Mouse (Mus musculus): ENCODE measurements around the gene Dab2. TPM values are rescaled to one million over a fixed set of nuclear protein-coding genes. Genes with fewer than 3 reads are reported as not detected.

The Dab2 gene
- polyA plus RNA-seq, 1 experiment = 9.8 TPM

DNA sequence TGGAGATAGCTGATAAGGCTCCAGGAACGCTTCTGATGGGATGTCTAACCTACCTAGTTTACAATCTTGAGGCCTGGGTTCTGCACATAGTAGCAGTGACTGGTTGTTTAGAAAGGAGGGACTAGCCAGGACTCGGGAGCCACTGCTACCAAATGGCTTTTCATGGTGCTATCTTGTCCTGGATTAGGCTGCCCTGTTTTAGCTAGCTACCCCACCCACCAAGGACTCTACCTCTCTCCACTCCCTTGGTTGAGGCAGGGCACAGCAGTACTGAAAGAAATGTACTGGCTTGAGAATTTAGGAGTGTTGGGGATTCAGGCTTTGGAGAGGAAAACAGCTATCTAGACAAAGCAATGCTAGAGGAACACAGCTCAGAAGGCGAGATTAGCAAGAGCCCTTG is 88.6 kb downstream of the Dab2 start:
- Histone ChIP-seq H3K4me3 (replicated peaks; ENCODE audit: control insufficient read depth, low read depth, low read length) (no peak overlapping the region), H3K4me1 (ENCODE audit: control insufficient read depth, insufficient read depth, low read length) (no peaks in the 10 kb centered on the region), H3K27ac (ENCODE audit: control insufficient read depth, insufficient read depth, low read depth, low read length, poor library complexity) (no peak overlapping the region)
- TF ChIP-seq CTCF (IDR thresholded peaks at IDR 0.05; ENCODE audit: control insufficient read depth, insufficient read depth, low read length) = no peak
- WGBS = 80% methylated on average over 3 of the region's 3 CpGs

GRCm38 (mm10) chr15:6388631-6389030 is 89.0 kb downstream of the Dab2 start:
- 87% methylated on average over 7 of the region's 7 CpGs for WGBS
- TF ChIP-seq POLR2A (IDR thresholded peaks at IDR 0.05; ENCODE audit: borderline replicate concordance, control insufficient read depth, low read depth, low read length) = no peak
- no peak for TF ChIP-seq CTCF (IDR thresholded peaks at IDR 0.05; ENCODE audit: control insufficient read depth, insufficient read depth, low read length)
- Histone ChIP-seq H3K4me1 (ENCODE audit: control insufficient read depth, insufficient read depth, low read length) (no peaks in the 10 kb centered on the region), H3K27ac (ENCODE audit: control insufficient read depth, insufficient read depth, low read depth, low read length, poor library complexity) (no peak overlapping the region), H3K4me3 (replicated peaks; ENCODE audit: control insufficient read depth, low read depth, low read length) (no peak overlapping the region)

DNA sequence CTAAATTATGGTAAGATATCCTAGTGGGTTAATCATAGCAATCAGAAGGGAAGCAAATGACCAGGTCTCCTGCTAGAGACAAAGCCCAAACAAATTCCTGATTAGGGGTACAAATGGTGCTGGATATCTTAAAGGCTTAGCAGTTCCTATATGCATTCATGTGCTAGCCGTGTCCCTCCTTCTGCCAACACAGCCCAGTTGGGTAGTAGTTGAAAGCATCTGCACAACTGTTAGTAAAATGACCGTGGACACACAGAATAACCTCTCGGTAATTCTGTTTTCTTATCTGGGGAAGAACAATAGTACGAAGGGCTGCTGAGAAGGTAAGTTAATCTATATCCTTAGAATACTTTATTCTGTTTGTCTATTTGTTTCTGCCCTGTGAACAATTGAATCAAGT is 90.5 kb downstream of the Dab2 start:
- Histone ChIP-seq H3K27ac (ENCODE audit: control insufficient read depth, insufficient read depth, low read depth, low read length, poor library complexity) (no peak overlapping the region), H3K4me1 (ENCODE audit: control insufficient read depth, insufficient read depth, low read length) (no peaks in the 10 kb centered on the region), H3K4me3 (replicated peaks; ENCODE audit: control insufficient read depth, low read depth, low read length) (no peak overlapping the region)
- 81% methylated on average over 4 of the region's 4 CpGs for WGBS
- no peak for TF ChIP-seq CTCF (IDR thresholded peaks at IDR 0.05; ENCODE audit: control insufficient read depth, insufficient read depth, low read length)
- TF ChIP-seq POLR2A (IDR thresholded peaks at IDR 0.05; ENCODE audit: borderline replicate concordance, control insufficient read depth, low read depth, low read length) = no peak

DNA sequence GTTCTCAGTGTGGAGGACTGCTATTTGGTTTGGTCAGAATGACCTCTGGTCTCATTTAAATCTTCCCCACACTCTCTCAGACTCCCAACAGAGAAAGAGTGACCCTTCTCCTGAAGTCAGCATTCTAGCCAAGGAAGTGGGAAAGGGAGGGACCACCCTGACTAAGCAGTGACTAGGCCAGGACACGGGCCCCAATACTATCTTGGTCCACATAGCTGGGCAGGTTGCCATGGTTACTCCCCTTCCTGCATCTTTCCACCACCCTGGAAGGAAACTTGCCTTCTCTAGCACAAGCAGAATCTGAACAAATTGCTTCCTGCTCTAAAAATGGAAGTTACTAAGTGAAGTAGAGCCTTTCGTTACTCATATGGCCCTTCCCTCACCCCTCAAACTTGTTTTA is 91.1 kb downstream of the Dab2 start:
- Histone ChIP-seq H3K27ac (ENCODE audit: control insufficient read depth, insufficient read depth, low read depth, low read length, poor library complexity) (no peak overlapping the region), H3K4me1 (ENCODE audit: control insufficient read depth, insufficient read depth, low read length) (no peaks in the 10 kb centered on the region), H3K4me3 (replicated peaks; ENCODE audit: control insufficient read depth, low read depth, low read length) (no peak overlapping the region)
- TF ChIP-seq POLR2A (IDR thresholded peaks at IDR 0.05; ENCODE audit: borderline replicate concordance, control insufficient read depth, low read depth, low read length) (no peak), CTCF (IDR thresholded peaks at IDR 0.05; ENCODE audit: control insufficient read depth, insufficient read depth, low read length) (no peak)
- WGBS = 4% methylated on average over 2 of the region's 2 CpGs

DNA sequence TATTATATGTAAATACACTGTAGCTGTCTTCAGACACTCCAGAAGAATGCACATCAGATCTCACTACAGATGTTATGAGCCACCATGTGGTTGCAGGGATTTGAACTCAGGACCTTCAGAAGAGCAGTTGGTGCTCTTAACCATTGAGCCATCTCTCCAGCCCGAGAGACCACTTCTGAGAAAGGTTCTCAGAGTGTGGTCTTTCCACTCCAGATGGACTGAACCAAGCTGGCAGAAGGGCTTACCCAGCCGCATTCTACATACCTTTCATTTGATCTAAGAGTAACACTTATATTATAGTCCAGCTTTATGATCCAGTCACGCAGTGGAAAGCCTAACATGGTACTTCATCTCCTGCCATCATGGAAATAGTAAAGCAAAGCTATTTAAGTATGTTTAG is 92.3 kb downstream of the Dab2 start:
- no peak overlapping the region for H3K4me3 ChIP-seq (replicated peaks; ENCODE audit: control insufficient read depth, low read depth, low read length)
- no peak overlapping the region for H3K27ac ChIP-seq (ENCODE audit: control insufficient read depth, insufficient read depth, low read depth, low read length, poor library complexity)
- TF ChIP-seq CTCF (IDR thresholded peaks at IDR 0.05; ENCODE audit: control insufficient read depth, insufficient read depth, low read length) = no peak
- no peak for TF ChIP-seq POLR2A (IDR thresholded peaks at IDR 0.05; ENCODE audit: borderline replicate concordance, control insufficient read depth, low read depth, low read length)
- WGBS = 75% methylated on average over 3 of the region's 3 CpGs
- no peaks in the 10 kb centered on the region for H3K4me1 ChIP-seq (ENCODE audit: control insufficient read depth, insufficient read depth, low read length)

- no peaks in the 10 kb centered on the region for H3K4me1 ChIP-seq (ENCODE audit: control insufficient read depth, insufficient read depth, low read length)
- H3K27ac ChIP-seq (ENCODE audit: control insufficient read depth, insufficient read depth, low read depth, low read length, poor library complexity) = no peak overlapping the region
- no peak for TF ChIP-seq POLR2A (IDR thresholded peaks at IDR 0.05; ENCODE audit: borderline replicate concordance, control insufficient read depth, low read depth, low read length)
- no peak for TF ChIP-seq CTCF (IDR thresholded peaks at IDR 0.05; ENCODE audit: control insufficient read depth, insufficient read depth, low read length)
- no peak overlapping the region for H3K4me3 ChIP-seq (replicated peaks; ENCODE audit: control insufficient read depth, low read depth, low read length)
- WGBS = 82% methylated on average over 4 of the region's 4 CpGs
These were observed 94.0 kb downstream of the Dab2 start for GRCm38 (mm10) chr15:6393624-6394023.

DNA sequence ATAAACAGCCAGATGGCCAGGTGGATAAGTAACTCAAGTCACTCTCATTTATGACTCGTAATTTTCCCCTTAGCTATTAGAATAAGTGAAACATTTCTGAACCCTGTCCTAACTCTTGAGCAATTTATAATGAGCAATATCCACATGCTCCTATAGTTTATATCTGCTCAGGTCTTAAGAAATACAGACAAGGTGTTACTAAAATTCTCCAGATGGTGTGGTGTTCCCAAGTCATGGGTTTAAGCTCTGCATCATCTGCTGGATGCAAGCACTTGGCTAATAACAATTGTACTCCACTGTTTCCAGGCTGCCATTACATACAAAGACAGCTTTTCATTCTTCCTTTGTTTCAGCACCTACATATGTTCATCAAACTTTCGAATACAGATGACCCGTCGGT is 98.6 kb downstream of the Dab2 start:
- TF ChIP-seq POLR2A (IDR thresholded peaks at IDR 0.05; ENCODE audit: borderline replicate concordance, control insufficient read depth, low read depth, low read length) = no peak
- TF ChIP-seq CTCF (IDR thresholded peaks at IDR 0.05; ENCODE audit: control insufficient read depth, insufficient read depth, low read length) = no peak
- Histone ChIP-seq H3K4me1 (ENCODE audit: control insufficient read depth, insufficient read depth, low read length) (no peaks in the 10 kb centered on the region), H3K27ac (ENCODE audit: control insufficient read depth, insufficient read depth, low read depth, low read length, poor library complexity) (no peak overlapping the region), H3K4me3 (replicated peaks; ENCODE audit: control insufficient read depth, low read depth, low read length) (no peak overlapping the region)
- 84% methylated on average over 4 of the region's 4 CpGs for WGBS

DNA sequence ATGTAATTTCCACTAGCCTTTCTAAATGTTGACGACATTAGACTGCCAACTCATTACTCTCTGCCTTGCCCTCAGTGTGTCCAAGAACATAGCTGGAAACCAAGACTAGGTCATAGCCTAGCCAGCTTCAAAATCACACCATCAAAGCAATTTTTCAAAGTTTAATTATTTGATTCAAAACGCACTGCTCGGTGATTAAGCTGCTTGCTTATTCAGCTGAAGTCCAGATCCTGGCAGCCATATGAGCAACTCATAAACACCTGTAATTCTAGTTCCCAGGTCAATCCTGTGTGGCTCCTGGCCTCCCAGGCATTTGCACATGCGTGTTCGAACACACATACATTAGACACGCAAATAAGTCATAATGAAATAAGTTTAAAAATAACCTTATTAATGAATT is 99.3 kb downstream of the Dab2 start:
- 86% methylated on average over 6 of the region's 6 CpGs for WGBS
- Histone ChIP-seq H3K4me1 (ENCODE audit: control insufficient read depth, insufficient read depth, low read length) (no peaks in the 10 kb centered on the region), H3K27ac (ENCODE audit: control insufficient read depth, insufficient read depth, low read depth, low read length, poor library complexity) (no peak overlapping the region), H3K4me3 (replicated peaks; ENCODE audit: control insufficient read depth, low read depth, low read length) (no peak overlapping the region)
- TF ChIP-seq POLR2A (IDR thresholded peaks at IDR 0.05; ENCODE audit: borderline replicate concordance, control insufficient read depth, low read depth, low read length) (no peak), CTCF (IDR thresholded peaks at IDR 0.05; ENCODE audit: control insufficient read depth, insufficient read depth, low read length) (no peak)

DNA sequence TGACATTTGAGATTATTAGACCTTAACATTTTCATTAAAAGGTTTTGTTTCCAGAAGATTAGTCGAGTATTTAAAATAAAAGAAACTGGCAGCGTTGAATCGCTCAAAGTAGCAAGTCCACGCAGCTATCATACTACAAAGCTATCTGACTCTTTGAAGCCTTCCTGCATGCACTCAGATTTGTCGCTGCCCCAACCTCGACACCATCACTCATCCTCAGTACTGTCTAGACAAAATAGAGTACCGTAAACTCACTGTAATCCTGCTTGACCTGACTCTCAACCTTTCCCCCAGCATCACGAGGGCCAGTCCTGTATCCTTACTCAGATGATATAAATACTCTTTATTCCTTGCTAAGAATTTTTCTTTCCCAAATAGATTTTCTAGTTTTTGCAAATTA is 100.5 kb downstream of the Dab2 start:
- no peak for TF ChIP-seq CTCF (IDR thresholded peaks at IDR 0.05; ENCODE audit: control insufficient read depth, insufficient read depth, low read length)
- TF ChIP-seq POLR2A (IDR thresholded peaks at IDR 0.05; ENCODE audit: borderline replicate concordance, control insufficient read depth, low read depth, low read length) = no peak
- H3K4me1 ChIP-seq (ENCODE audit: control insufficient read depth, insufficient read depth, low read length) = no peaks in the 10 kb centered on the region
- WGBS = 77% methylated on average over 8 of the region's 8 CpGs

More for the DNA sequence above, 100.5 kb downstream of the Dab2 start:
- H3K4me3 ChIP-seq (replicated peaks; ENCODE audit: control insufficient read depth, low read depth, low read length) = no peak overlapping the region
- H3K27ac ChIP-seq (ENCODE audit: control insufficient read depth, insufficient read depth, low read depth, low read length, poor library complexity) = no peak overlapping the region
